Mouse (Mus musculus): ENCODE results near the gene Reep1. TPM values are rescaled to one million over a fixed set of nuclear protein-coding genes. Genes with fewer than 3 reads are reported as not detected.
A peak's percentile ranks its signal among the peaks of the same experiment; 100 is the strongest.

Reep1 gene
- total RNA-seq, 2 experiments from 2014 or later = 96.9 to 98.7 TPM

- intact Hi-C loops (cut with DNase I) = no loop called here
- no peak for DNase-seq (ENCODE audit: low spot score in 2 of 2)
Observed at GRCm38 (mm10) chr6:71734910-71735599, 27.7 kb downstream of the Reep1 start.

- no peak for DNase-seq (ENCODE audit: low spot score in 2 of 2)
- intact Hi-C loops (cut with DNase I) = no loop called here
Observed at GRCm38 (mm10) chr6:71735600-71736010, 28.2 kb downstream of the Reep1 start.

GRCm38 (mm10) chr6:71736101-71736500 is 28.7 kb downstream of the Reep1 start:
- intact Hi-C loops (cut with DNase I) = no loop called here
- DNase-seq (ENCODE audit: low spot score in 2 of 2) = no peak

- intact Hi-C loops (cut with DNase I) = no loop called here
- DNase-seq (ENCODE audit: low spot score in 2 of 2) = peak in 1 of 2 experiments; percentile 60
Observed at GRCm38 (mm10) chr6:71737202-71737601, 29.8 kb downstream of the Reep1 start.

GRCm38 (mm10) chr6:71738611-71739010 is 31.2 kb downstream of the Reep1 start:
- intact Hi-C loops (cut with DNase I) = no loop called here
- DNase-seq (ENCODE audit: low spot score in 2 of 2) = no peak

GRCm38 (mm10) chr6:71740921-71741320 is 33.6 kb downstream of the Reep1 start:
- intact Hi-C loops (cut with DNase I) = loop anchor here (5.0 kb wide), 1 partner anchor 34 kb away; the partner anchor contains the start of gene Reep1
- no peak for DNase-seq (ENCODE audit: low spot score in 2 of 2)

- intact Hi-C loops (cut with DNase I) = loop anchor here (5.0 kb wide), 1 partner anchor 35 kb away; the partner anchor contains the start of gene Reep1
- DNase-seq (ENCODE audit: low spot score in 2 of 2) = no peak
Observed at GRCm38 (mm10) chr6:71741998-71742636, 34.8 kb downstream of the Reep1 start.

- DNase-seq (ENCODE audit: low spot score in 2 of 2) = peak in 1 of 2 experiments; percentile 74
Observed at GRCm38 (mm10) chr6:71744934-71745333, 37.6 kb downstream of the Reep1 start.

GRCm38 (mm10) chr6:71745482-71746234 is 38.3 kb downstream of the Reep1 start:
- intact Hi-C loops (cut with DNase I) = loop anchor here (1.0 to 5.0 kb wide), 2 partner anchors 27 to 57 kb away; no protein-coding TSS in a partner anchor
- DNase-seq (ENCODE audit: low spot score in 2 of 2) = peak in 1 of 2 experiments; percentile 88

More at GRCm38 (mm10) chr6:71744934-71745333, 37.6 kb downstream of the Reep1 start:
- intact Hi-C loops (cut with DNase I) = loop anchor here (5.0 kb wide), 2 partner anchors 38 to 57 kb away; partner anchors contain the start of gene Reep1

- intact Hi-C loops (cut with DNase I) = loop anchor here (1.0 to 5.0 kb wide), 2 partner anchors 26 to 56 kb away; no protein-coding TSS in a partner anchor
Observed at GRCm38 (mm10) chr6:71746246-71746645, 38.9 kb downstream of the Reep1 start.

GRCm38 (mm10) chr6:71746846-71747245 is 39.5 kb downstream of the Reep1 start:
- DNase-seq (ENCODE audit: low spot score in 2 of 2) = peak in 1 of 2 experiments; percentile 45
- intact Hi-C loops (cut with DNase I) = loop anchor here (1.0 to 5.0 kb wide), 2 partner anchors 25 to 55 kb away; no protein-coding TSS in a partner anchor

More at GRCm38 (mm10) chr6:71746246-71746645, 38.9 kb downstream of the Reep1 start:
- no peak for DNase-seq (ENCODE audit: low spot score in 2 of 2)

GRCm38 (mm10) chr6:71751602-71752001 is 44.2 kb downstream of the Reep1 start:
- intact Hi-C loops (cut with DNase I) = no loop called here
- no peak for DNase-seq (ENCODE audit: low spot score in 2 of 2)

- intact Hi-C loops (cut with DNase I) = no loop called here
- peak; percentile 75 to 87 for DNase-seq (ENCODE audit: low spot score in 2 of 2)
Observed at GRCm38 (mm10) chr6:71752791-71753464, 45.6 kb downstream of the Reep1 start.

GRCm38 (mm10) chr6:71757039-71757894 is 49.9 kb downstream of the Reep1 start:
- intact Hi-C loops (cut with DNase I) = no loop called here

GRCm38 (mm10) chr6:71758780-71759179 is 51.4 kb downstream of the Reep1 start:
- intact Hi-C loops (cut with DNase I) = no loop called here
- DNase-seq (ENCODE audit: low spot score in 2 of 2) = no peak

More at GRCm38 (mm10) chr6:71757039-71757894, 49.9 kb downstream of the Reep1 start:
- peak; percentile 49 to 73 for DNase-seq (ENCODE audit: low spot score in 2 of 2)

GRCm38 (mm10) chr6:71760073-71760472 is 52.7 kb downstream of the Reep1 start:
- no peak for DNase-seq (ENCODE audit: low spot score in 2 of 2)
- intact Hi-C loops (cut with DNase I) = no loop called here

GRCm38 (mm10) chr6:71767761-71768160 is 60.4 kb downstream of the Reep1 start:
- intact Hi-C loops (cut with DNase I) = no loop called here
- DNase-seq (ENCODE audit: low spot score in 2 of 2) = no peak
